Mouse (Mus musculus) bone marrow, adult 2 months (tissue): ENCODE data around the gene Cog1.

Source experiments
- CTCF ChIP-seq: fragments of 200-500 bp; IDR thresholded peaks from 2 replicates; pipeline ENCODE4 v1.5.1; 2011; ENCODE audit warnings: low read length, control low read depth; ENCODE audit not compliant: control insufficient read depth, insufficient read depth
- POLR2A ChIP-seq: fragments of 200-500 bp; IDR thresholded peaks from 2 replicates; pipeline ENCODE4 v1.6.1; 2011; ENCODE audit warnings: low read depth, mild to moderate bottlenecking, control low read depth, low read length, borderline replicate concordance; ENCODE audit not compliant: control insufficient read depth

- TF ChIP-seq POLR2A = no peak
- no peak for TF ChIP-seq CTCF
These were observed 59.8 kb downstream of the Cog1 start for GRCm38 (mm10) chr11:113708629-113709213.
